Mouse (Mus musculus) adrenal gland, postnatal 14 days (tissue): ENCODE results near the gene Map4. TPM values are rescaled to one million over a fixed set of nuclear protein-coding genes. Genes with fewer than 3 reads are reported as not detected.

ENCODE experiments used
- DNase-seq: peaks from one replicate; pipeline ENCODE4 v3.0.0; 2021; ENCODE audit warnings: mixed read lengths
- microRNA-seq, 2 experiments: library from miRNA; unstranded; fragments of <30 nt; microRNA quantifications; one replicate each; pipeline ENCODE4 v1.2.0; 2021
- total RNA-seq: library from RNA; stranded (reverse); gene quantifications from 2 replicates; pipeline ENCODE4 v1.2.3, GENCODE M21; 2021

The Map4 gene
- total RNA-seq, 1 experiment from 2014 or later: 85.4 TPM

GRCm38 (mm10) chr9:110131525-110132197, 200.4 kb downstream of the Map4 start:
- peak; percentile 100 for DNase-seq

GRCm38 (mm10) chr9:110132201-110132605, 200.9 kb downstream of the Map4 start:
- DNase-seq: peak; percentile 70

GRCm38 (mm10) chr9:110132921-110133320, 201.7 kb downstream of the Map4 start:
- DNase-seq: no peak

Small RNAs within 50 kb of the gene (microRNA-seq; reads per million reads assigned to microRNA genes)
- gene Mir7089: 0 to 0.43 reads per million in 2 experiments

Other genes with a start within 250 kb of the Map4 start
- gene Fbxw18, start 228.8 kb upstream of the Map4 start, total RNA-seq: not detected in 2 replicates
- not detected in 2 replicates for gene Fbxw26, start 185.4 kb upstream of the Map4 start, total RNA-seq
- gene Fbxw27, start 140.8 kb upstream of the Map4 start, total RNA-seq: not detected in 2 replicates
- gene Spink8, start 119.2 kb upstream of the Map4 start, total RNA-seq: 17.4 and 19.3 TPM in 2 replicates
- gene Nme6, start 98.7 kb upstream of the Map4 start, total RNA-seq: 18.1 and 19.8 TPM in 2 replicates
- 2.4 and 5.2 TPM in 2 replicates for gene Camp, start 81.8 kb upstream of the Map4 start, total RNA-seq
- 14.6 and 16.7 TPM in 2 replicates for gene Cdc25a, start 55.9 kb upstream of the Map4 start, total RNA-seq
- 55.9 and 57.0 TPM in 2 replicates for gene Smarcc1, start 186.2 kb downstream of the Map4 start, total RNA-seq
- gene Dhx30, start 186.4 kb downstream of the Map4 start, total RNA-seq: 82.6 and 95.2 TPM in 2 replicates